Mouse (Mus musculus) macrophage (primary cell): Measurements from ENCODE around the gene Il1rap. TPM values are rescaled to one million over a fixed set of nuclear protein-coding genes. Genes with fewer than 3 reads are reported as not detected.

ENCODE experiments used
- H3K27ac ChIP-seq: fragments of 350-480 bp; formaldehyde crosslinking; 2 replicates; pipeline ENCODE4 v1.9.0; 2021
- H3K36me3 ChIP-seq: fragments of 350-480 bp; formaldehyde crosslinking; 2 replicates; pipeline ENCODE4 v1.9.0; 2021; ENCODE audit errors: inconsistent target
- H3K4me3 ChIP-seq: fragments of 350-480 bp; formaldehyde crosslinking; 2 replicates; pipeline ENCODE4 v1.9.0; 2021; ENCODE audit errors: inconsistent target
- H3K79me2 ChIP-seq: fragments of 350-480 bp; formaldehyde crosslinking; 2 replicates; pipeline ENCODE4 v1.9.0; 2021; ENCODE audit errors: inconsistent target
- WGBS: methylation state at CpG from one replicate; pipeline ENCODE4 v1.1.7; 2026; ENCODE audit warnings: inconsistent platforms; ENCODE audit not compliant: missing documents; 5-methylcytosine and 5-hydroxymethylcytosine counted together
- polyA plus RNA-seq: library from polyadenylated mRNA; stranded (reverse); fragments of 250-400 nt; gene quantifications from 3 replicates; pipeline ENCODE4 v1.2.4, GENCODE M21; 2018; ENCODE audit warnings: inconsistent platforms

Gene Il1rap
- polyA plus RNA-seq, 1 experiment from 2014 or later, result 4.2 TPM

GRCm38 (mm10) chr16:26662722-26663436 lies 81.4 kb downstream of the Il1rap start:
- H3K27ac ChIP-seq, result no peak overlapping the region
- H3K36me3 ChIP-seq, result no peaks in the 10 kb centered on the region
- no peak overlapping the region for H3K4me3 ChIP-seq
- H3K79me2 ChIP-seq, result no peaks in the 10 kb centered on the region
- WGBS, result 93% methylated on average over 7 of the region's 7 CpGs

- WGBS, result 81% methylated on average over 2 of the region's 2 CpGs
- Histone ChIP-seq H3K36me3 (no peaks in the 10 kb centered on the region), H3K79me2 (no peaks in the 10 kb centered on the region), H3K4me3 (no peak overlapping the region), H3K27ac (no peak overlapping the region)
Measured at GRCm38 (mm10) chr16:26666401-26666800, 84.9 kb downstream of the Il1rap start.

- Histone ChIP-seq H3K79me2 (no peaks in the 10 kb centered on the region), H3K4me3 (no peak overlapping the region), H3K36me3 (no peaks in the 10 kb centered on the region), H3K27ac (no peak overlapping the region)
- 89% methylated on average over 2 of the region's 2 CpGs for WGBS
Measured at GRCm38 (mm10) chr16:26669081-26669480, 87.6 kb downstream of the Il1rap start.

- Histone ChIP-seq H3K79me2 (no peaks in the 10 kb centered on the region), H3K36me3 (no peaks in the 10 kb centered on the region), H3K27ac (no peak overlapping the region), H3K4me3 (no peak overlapping the region)
- WGBS, result 73% methylated on average over 2 of the region's 2 CpGs
Measured at GRCm38 (mm10) chr16:26680381-26680780, 98.9 kb downstream of the Il1rap start.

GRCm38 (mm10) chr16:26689771-26690170 lies 108.3 kb downstream of the Il1rap start:
- H3K36me3 ChIP-seq, result no peaks in the 10 kb centered on the region
- WGBS, result 0% methylated on average over 2 of the region's 2 CpGs
- no peak overlapping the region for H3K27ac ChIP-seq
- H3K4me3 ChIP-seq, result no peak overlapping the region
- H3K79me2 ChIP-seq, result no peaks in the 10 kb centered on the region

- no peak overlapping the region for H3K27ac ChIP-seq
- 30% methylated on average over 11 of the region's 11 CpGs for WGBS
- no peak overlapping the region for H3K4me3 ChIP-seq
- no peaks in the 10 kb centered on the region for H3K36me3 ChIP-seq
- H3K79me2 ChIP-seq, result no peaks in the 10 kb centered on the region
Measured at GRCm38 (mm10) chr16:26691294-26691693, 109.8 kb downstream of the Il1rap start.

GRCm38 (mm10) chr16:26698076-26698475 lies 116.6 kb downstream of the Il1rap start:
- no peaks in the 10 kb centered on the region for H3K36me3 ChIP-seq
- H3K27ac ChIP-seq, result no peak overlapping the region
- no peaks in the 10 kb centered on the region for H3K79me2 ChIP-seq
- 97% methylated on average over 4 of the region's 4 CpGs for WGBS
- H3K4me3 ChIP-seq, result no peak overlapping the region

- Histone ChIP-seq H3K27ac (no peak overlapping the region), H3K36me3 (no peaks in the 10 kb centered on the region), H3K4me3 (no peak overlapping the region), H3K79me2 (no peaks in the 10 kb centered on the region)
- 95% methylated on average over 8 of the region's 8 CpGs for WGBS
Measured at GRCm38 (mm10) chr16:26700440-26701103, 119.1 kb downstream of the Il1rap start.

- 87% methylated on average over 6 of the region's 6 CpGs for WGBS
- H3K27ac ChIP-seq, result no peak overlapping the region
- no peaks in the 10 kb centered on the region for H3K79me2 ChIP-seq
- no peak overlapping the region for H3K4me3 ChIP-seq
- H3K36me3 ChIP-seq, result no peaks in the 10 kb centered on the region
Measured at GRCm38 (mm10) chr16:26705658-26706371, 124.3 kb downstream of the Il1rap start.

- WGBS, result 91% methylated on average over 2 of the region's 2 CpGs
- no peaks in the 10 kb centered on the region for H3K36me3 ChIP-seq
- H3K4me3 ChIP-seq, result no peak overlapping the region
- H3K27ac ChIP-seq, result no peak overlapping the region
- H3K79me2 ChIP-seq, result no peaks in the 10 kb centered on the region
Measured at GRCm38 (mm10) chr16:26706503-26706902, 125.0 kb downstream of the Il1rap start.

GRCm38 (mm10) chr16:26710922-26711321 lies 129.4 kb downstream of the Il1rap start:
- no peak overlapping the region for H3K27ac ChIP-seq
- H3K79me2 ChIP-seq, result no peaks in the 10 kb centered on the region
- no peak overlapping the region for H3K4me3 ChIP-seq
- WGBS, result 97% methylated on average over 3 of the region's 3 CpGs
- H3K36me3 ChIP-seq, result no peaks in the 10 kb centered on the region

GRCm38 (mm10) chr16:26713538-26714316 lies 132.2 kb downstream of the Il1rap start:
- Histone ChIP-seq H3K27ac (no peak overlapping the region), H3K79me2 (no peaks in the 10 kb centered on the region), H3K36me3 (no peaks in the 10 kb centered on the region), H3K4me3 (no peak overlapping the region)
- 94% methylated on average over 5 of the region's 5 CpGs for WGBS

GRCm38 (mm10) chr16:26722464-26722863 lies 141.0 kb downstream of the Il1rap start:
- Histone ChIP-seq H3K27ac (no peak overlapping the region), H3K79me2 (no peaks in the 10 kb centered on the region), H3K36me3 (no peaks in the 10 kb centered on the region), H3K4me3 (no peak overlapping the region)
- 92% methylated on average over 11 of the region's 11 CpGs for WGBS

GRCm38 (mm10) chr16:26723952-26724747 lies 142.6 kb downstream of the Il1rap start:
- Histone ChIP-seq H3K36me3 (no peaks in the 10 kb centered on the region), H3K79me2 (no peaks in the 10 kb centered on the region)
- WGBS, result 74% methylated on average over 5 of the region's 5 CpGs

More at GRCm38 (mm10) chr16:26723952-26724747, 142.6 kb downstream of the Il1rap start:
- Histone ChIP-seq H3K27ac (no peak overlapping the region), H3K4me3 (no peak overlapping the region)
